Mouse (Mus musculus) forebrain, embryonic 10.5 days (tissue): ENCODE measurements around the gene Gm39115. TPM values are rescaled to one million over a fixed set of nuclear protein-coding genes. Genes with fewer than 3 reads are reported as not detected.
"Not testable (repeated sequence)": the region's sequence is repeated elsewhere in the genome, so short reads cannot be mapped to it uniquely, and the experiment has no call there.

Experiments
- DNase-seq: peaks from one replicate; pipeline ENCODE4 v3.0.0-alpha.2; 2017; ENCODE audit warnings: low spot score; ENCODE audit errors: extremely low spot score
- H3K27ac ChIP-seq: fragments of 300-500 bp; sonication (generic); 2 replicates; pipeline ENCODE4 v1.5.1; 2016; ENCODE audit warnings: mild to moderate bottlenecking
- H3K27me3 ChIP-seq: fragments of 300-500 bp; sonication (generic); 2 replicates; pipeline ENCODE4 v1.6.1; 2016; ENCODE audit warnings: mild to moderate bottlenecking; ENCODE audit not compliant: poor library complexity, severe bottlenecking
- H3K36me3 ChIP-seq: fragments of 300-500 bp; sonication (generic); replicated peaks from 2 replicates; pipeline ENCODE4 v1.6.1; 2016; ENCODE audit warnings: mild to moderate bottlenecking, moderate library complexity
- H3K4me1 ChIP-seq: fragments of 300-500 bp; sonication (generic); 2 replicates; pipeline ENCODE4 v1.6.1; 2016
- H3K4me3 ChIP-seq: fragments of 300-500 bp; sonication (generic); 2 replicates; pipeline ENCODE4 v1.5.1; 2016; ENCODE audit warnings: mild to moderate bottlenecking, moderate library complexity
- H3K9me3 ChIP-seq: fragments of 300-500 bp; sonication (generic); 2 replicates; pipeline ENCODE4 v1.6.1; 2016; ENCODE audit warnings: mild to moderate bottlenecking, moderate library complexity
- WGBS: fragments of 180-500 bp; shearing (Covaris S2); methylation state at CpG from one replicate; pipeline ENCODE4 v1.1.7; 2016; 5-methylcytosine and 5-hydroxymethylcytosine counted together
- polyA plus RNA-seq: library from polyadenylated mRNA; unstranded; fragments of >200 nt; fragmentation: Nextera tagmentation; extraction: Ambion mirVana; gene quantifications from 2 replicates; pipeline ENCODE4 v1.2.1, GENCODE M21; 2016

Gene Gm39115
- polyA plus RNA-seq, 1 experiment from 2014 or later, result not detected

- not testable (repeated sequence) for H3K4me3 ChIP-seq, H3K27me3 ChIP-seq, H3K9me3 ChIP-seq, DNase-seq, H3K4me1 ChIP-seq, H3K36me3 ChIP-seq, H3K27ac ChIP-seq
- 71% methylated on average over 1 of the region's 1 CpGs for WGBS
Measured at GRCm38 (mm10) chr7:142143506-142144010, 7.7 kb upstream of the Gm39115 start.

DNA sequence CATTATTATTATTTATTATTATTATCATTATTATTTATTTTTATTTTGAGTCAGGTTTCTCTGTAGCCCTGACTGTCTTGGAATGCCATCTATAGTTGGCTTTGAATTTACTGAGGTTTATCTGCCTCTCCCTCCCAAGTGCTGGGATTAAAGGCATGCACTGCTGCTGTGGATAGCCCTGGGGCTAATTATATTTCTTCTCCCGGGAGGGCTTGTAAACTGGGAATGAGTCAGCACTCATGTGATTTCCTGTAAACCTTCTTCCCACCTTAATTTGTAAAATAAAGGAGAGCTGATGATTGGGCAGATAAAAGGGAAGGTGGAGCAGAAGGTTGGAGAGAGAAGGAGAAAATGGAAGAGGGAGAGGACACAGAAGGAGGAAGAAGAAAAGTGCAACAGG, 4.9 kb upstream of the Gm39115 start:
- 50% methylated on average over 1 of the region's 1 CpGs for WGBS
- no peak for DNase-seq
- Histone ChIP-seq H3K4me3 (no peak overlapping the region), H3K4me1 (no peaks in the 10 kb centered on the region), H3K9me3 (no peaks in the 10 kb centered on the region), H3K27ac (no peak overlapping the region), H3K27me3 (0 out of 2 replicates have a peak, but pooled peaks cover 4% of the 10 kb centered on the region), H3K36me3 (no peaks in the 10 kb centered on the region)

- Histone ChIP-seq H3K27me3 (no peaks in the 10 kb centered on the region), H3K9me3 (no peaks in the 10 kb centered on the region), H3K36me3 (no peaks in the 10 kb centered on the region), H3K27ac (no peak overlapping the region), H3K4me1 (no peaks in the 10 kb centered on the region), H3K4me3 (no peak overlapping the region)
- DNase-seq, result no peak
- 70% methylated on average over 4 of the region's 4 CpGs for WGBS
Measured at GRCm38 (mm10) chr7:142134206-142134995, 1.4 kb downstream of the Gm39115 start.

DNA sequence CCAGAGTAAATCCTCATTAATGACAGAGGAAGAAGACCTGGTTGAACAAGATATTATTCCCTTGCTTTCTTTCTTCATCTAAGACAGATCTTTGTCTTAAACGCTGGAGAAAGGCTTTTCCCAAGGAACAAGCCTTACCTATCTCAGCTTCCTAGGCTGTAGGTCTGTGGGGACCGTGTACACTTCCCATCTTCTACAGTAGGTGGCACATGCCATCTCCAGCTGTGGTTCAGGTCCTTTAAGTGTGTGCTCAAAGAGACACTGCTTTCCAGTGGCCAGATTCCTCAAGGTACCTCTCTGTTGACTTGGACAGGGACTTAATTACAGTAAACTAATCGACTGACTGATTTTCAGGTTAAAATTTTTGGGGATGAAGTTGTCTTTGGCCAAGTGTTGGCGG, 7.0 kb downstream of the Gm39115 start:
- Histone ChIP-seq H3K4me1 (no peaks in the 10 kb centered on the region), H3K9me3 (no peaks in the 10 kb centered on the region)
- WGBS, result 65% methylated on average over 4 of the region's 4 CpGs

DNA sequence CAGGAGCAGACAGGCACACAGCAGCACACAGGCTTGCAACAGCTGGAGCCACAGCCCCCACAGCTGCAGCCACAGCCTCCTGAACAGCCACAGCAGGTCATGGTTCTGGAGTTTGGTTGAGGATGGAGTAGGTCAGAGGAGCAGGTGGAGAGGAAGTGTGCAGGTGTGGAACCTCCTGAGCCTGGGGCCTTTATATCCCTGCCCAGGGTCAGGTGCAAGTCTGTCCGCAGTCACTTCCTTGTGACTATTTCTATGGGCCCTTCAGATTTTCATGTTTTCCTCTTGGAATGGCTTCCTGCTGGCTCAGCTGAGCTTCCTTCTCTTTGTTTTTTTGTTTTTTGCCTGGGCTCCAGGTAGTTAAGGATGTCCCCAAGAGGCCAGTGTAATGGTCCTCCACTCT, 15.2 kb downstream of the Gm39115 start, which contains the start of gene Gm45618:
Gene Gm45618, minus strand, starts transcription at position 101 of the 400 bp plus-strand sequence.
- H3K9me3 ChIP-seq, H3K4me1 ChIP-seq, H3K36me3 ChIP-seq, H3K4me3 ChIP-seq, DNase-seq, H3K27me3 ChIP-seq, H3K27ac ChIP-seq: not testable (repeated sequence)
- 85% methylated on average over 1 of the region's 1 CpGs for WGBS

More for the DNA sequence above, 7.0 kb downstream of the Gm39115 start:
- no peak overlapping the region for H3K4me3 ChIP-seq
- no peaks in the 10 kb centered on the region for H3K36me3 ChIP-seq
- no peaks in the 10 kb centered on the region for H3K27me3 ChIP-seq
- DNase-seq, result no peak
- H3K27ac ChIP-seq, result no peak overlapping the region

DNA sequence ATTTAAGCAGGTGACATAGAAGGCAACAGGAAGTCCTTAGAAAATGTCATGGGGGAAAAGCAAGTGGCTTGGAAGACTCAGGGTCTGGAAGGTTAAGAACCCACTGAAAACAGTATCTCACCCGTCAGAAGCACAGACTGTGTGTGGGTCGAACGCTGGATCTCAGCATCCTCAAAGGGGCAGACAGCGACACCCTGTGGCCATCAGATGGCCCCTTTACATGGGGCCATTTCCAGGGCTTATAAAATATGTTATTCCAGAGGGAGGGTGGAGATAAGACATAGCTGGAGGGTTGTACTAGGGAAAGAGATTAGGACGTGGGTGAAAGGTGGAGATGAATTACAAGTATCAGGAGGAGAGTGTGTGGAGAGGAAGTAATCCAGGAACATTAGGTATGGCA, 16.2 kb downstream of the Gm39115 start:
- Histone ChIP-seq H3K36me3 (no peaks in the 10 kb centered on the region), H3K27ac (no peak overlapping the region), H3K4me3 (no peak overlapping the region), H3K9me3 (no peaks in the 10 kb centered on the region), H3K27me3 (no peaks in the 10 kb centered on the region), H3K4me1 (no peaks in the 10 kb centered on the region)
- 21% methylated on average over 5 of the region's 5 CpGs for WGBS
- DNase-seq, result no peak

- Histone ChIP-seq H3K9me3 (no peaks in the 10 kb centered on the region), H3K4me1 (peaks cover 10% of the 10 kb centered on the region), H3K4me3 (no peak overlapping the region), H3K27ac (no peak overlapping the region), H3K27me3 (peaks cover 6% of the 10 kb centered on the region), H3K36me3 (no peaks in the 10 kb centered on the region)
- 70% methylated on average over 5 of the region's 5 CpGs for WGBS
- DNase-seq, result no peak
Measured at GRCm38 (mm10) chr7:142104747-142105146, 31.1 kb downstream of the Gm39115 start.

- no peaks in the 10 kb centered on the region for H3K9me3 ChIP-seq
- no peaks in the 10 kb centered on the region for H3K36me3 ChIP-seq
- 14% methylated on average over 9 of the region's 9 CpGs for WGBS
Measured at GRCm38 (mm10) chr7:142097776-142098175, 38.1 kb downstream of the Gm39115 start.

GRCm38 (mm10) chr7:142096701-142097100, 39.1 kb downstream of the Gm39115 start:
- no peak for DNase-seq
- 73% methylated on average over 4 of the region's 4 CpGs for WGBS
- H3K27me3 ChIP-seq, result peaks cover 78% of the 10 kb centered on the region

More at GRCm38 (mm10) chr7:142097776-142098175, 38.1 kb downstream of the Gm39115 start:
- no peak overlapping the region for H3K27ac ChIP-seq
- peaks cover 36% of the 10 kb centered on the region for H3K4me1 ChIP-seq
- DNase-seq, result peak; percentile 80
- peaks cover 68% of the 10 kb centered on the region for H3K27me3 ChIP-seq
- H3K4me3 ChIP-seq, result no peak overlapping the region

DNA sequence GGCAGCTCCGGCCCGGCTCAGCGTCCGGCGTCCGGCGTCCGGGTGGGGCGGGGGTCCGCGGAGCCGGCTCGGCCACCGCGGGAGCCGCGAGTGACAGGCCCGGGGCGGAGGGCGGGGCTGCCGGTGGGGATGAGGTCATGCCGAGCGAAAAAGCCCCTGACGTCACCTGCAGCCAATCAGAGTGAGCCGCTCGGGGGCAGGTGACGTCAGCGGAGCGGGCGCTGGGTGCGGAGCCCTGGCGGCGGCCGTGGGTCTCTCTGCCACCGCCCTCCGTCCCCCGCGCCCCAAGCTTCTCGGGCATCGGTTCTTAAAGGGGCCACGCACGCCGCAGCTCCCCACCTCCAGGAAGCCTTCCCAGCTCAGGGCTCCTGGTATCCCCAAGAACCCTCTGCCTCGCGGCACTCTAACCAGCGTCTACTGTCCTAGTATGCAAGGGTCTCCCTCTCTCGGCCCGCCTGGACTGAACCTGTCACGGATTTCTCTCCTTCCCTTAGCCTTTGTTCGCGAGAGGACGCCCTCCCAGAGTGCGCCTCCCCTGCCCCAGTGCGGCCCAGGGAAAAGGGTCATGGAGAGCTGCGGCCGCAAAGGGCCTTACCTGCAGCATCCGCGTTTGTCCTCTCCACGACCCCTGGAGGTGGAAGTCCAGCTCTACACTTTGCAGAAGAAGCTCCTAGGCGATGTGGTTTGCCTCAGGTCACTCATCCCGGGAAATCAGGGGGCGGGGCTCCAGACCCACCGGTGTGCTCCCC, 40.5 kb downstream of the Gm39115 start, which contains the start of gene Dusp8:
Gene Dusp8, minus strand, starts transcription at position 661 of the 749 bp plus-strand sequence.
- peaks cover 92% of the 10 kb centered on the region for H3K27me3 ChIP-seq
- H3K36me3 ChIP-seq, result no peaks in the 10 kb centered on the region
- peaks cover 61% of the 10 kb centered on the region for H3K4me1 ChIP-seq

More at GRCm38 (mm10) chr7:142096701-142097100, 39.1 kb downstream of the Gm39115 start:
- Histone ChIP-seq H3K9me3 (no peaks in the 10 kb centered on the region), H3K36me3 (no peaks in the 10 kb centered on the region), H3K27ac (no peak overlapping the region), H3K4me1 (peaks cover 47% of the 10 kb centered on the region), H3K4me3 (no peak overlapping the region; the same call in 1 of the 2 replicates)

GRCm38 (mm10) chr7:142094301-142095143, 41.3 kb downstream of the Gm39115 start:
- no peaks in the 10 kb centered on the region for H3K9me3 ChIP-seq
- peak overlapping the region; percentile 74 for H3K4me3 ChIP-seq
- H3K27ac ChIP-seq, result peak overlapping the region; percentile 89
- H3K4me1 ChIP-seq, result peaks cover 69% of the 10 kb centered on the region
- H3K36me3 ChIP-seq, result no peaks in the 10 kb centered on the region
- 1% methylated on average over 89 of the region's 89 CpGs for WGBS
- DNase-seq, result peak; percentile 43
- peaks cover 96% of the 10 kb centered on the region for H3K27me3 ChIP-seq

More for the DNA sequence above, 40.5 kb downstream of the Gm39115 start, which contains the start of gene Dusp8:
- no peaks in the 10 kb centered on the region for H3K9me3 ChIP-seq
- H3K4me3 ChIP-seq, result peak within 1 kb of the TSS; percentile 74
- WGBS, result under 1% methylated on average over 62 of the region's 63 CpGs
- H3K27ac ChIP-seq, result peak within 1 kb of the TSS; percentile 89
- DNase-seq, result peak; percentile 89

- WGBS, result 25% methylated on average over 6 of the region's 6 CpGs
- H3K4me1 ChIP-seq, result peaks cover 77% of the 10 kb centered on the region
- H3K36me3 ChIP-seq, result no peaks in the 10 kb centered on the region
- DNase-seq, result no peak
- peak overlapping the region; percentile 74 for H3K4me3 ChIP-seq
- H3K27me3 ChIP-seq, result peaks cover 98% of the 10 kb centered on the region
- no peaks in the 10 kb centered on the region for H3K9me3 ChIP-seq
- peak overlapping the region; percentile 89; the same call in 1 of the 2 replicates for H3K27ac ChIP-seq
Measured at GRCm38 (mm10) chr7:142093696-142094240, 42.1 kb downstream of the Gm39115 start.
